Mouse (Mus musculus) midbrain, embryonic 15.5 days (tissue): ENCODE measurements around the gene Grm6. TPM values are rescaled to one million over a fixed set of nuclear protein-coding genes. Genes with fewer than 3 reads are reported as not detected.

Experiments used
- polyA plus RNA-seq: library from polyadenylated mRNA; unstranded; fragments of >200 nt; fragmentation: Nextera tagmentation; extraction: Ambion mirVana; gene quantifications from 2 replicates; pipeline ENCODE4 v1.2.1, GENCODE M21; 2015

Grm6 gene
- polyA plus RNA-seq, 1 experiment from 2014 or later, result 0.13 TPM

Other genes starting within 250 kb of the Grm6 start
- 3.7 and 5.0 TPM in 2 replicates for gene Adamts2, start 248.6 kb upstream of the Grm6 start, polyA plus RNA-seq
- 62.3 and 64.4 TPM in 2 replicates for gene Zfp354c, start 23.0 kb upstream of the Grm6 start, polyA plus RNA-seq
- 1.5 and 2.0 TPM in 2 replicates for gene Zfp879, start 9.1 kb upstream of the Grm6 start, polyA plus RNA-seq
- 12.9 and 13.0 TPM in 2 replicates for gene Zfp454, start 37.0 kb downstream of the Grm6 start, polyA plus RNA-seq
- 48.9 and 57.4 TPM in 2 replicates for gene Zfp2, start 65.5 kb downstream of the Grm6 start, polyA plus RNA-seq
- gene Zfp354b, start 80.9 kb downstream of the Grm6 start, polyA plus RNA-seq, result 3.6 and 5.2 TPM in 2 replicates
- not detected in 2 replicates for gene 4933414I15Rik, start 93.1 kb downstream of the Grm6 start, polyA plus RNA-seq
- gene Prop1, start 103.1 kb downstream of the Grm6 start, polyA plus RNA-seq, result not detected in 2 replicates
- not detected in 2 replicates for gene Olfr1378, start 115.8 kb downstream of the Grm6 start, polyA plus RNA-seq
- not detected in 2 replicates for gene Olfr1377, start 131.3 kb downstream of the Grm6 start, polyA plus RNA-seq
- gene Olfr51, start 152.9 kb downstream of the Grm6 start, polyA plus RNA-seq, result not detected in 2 replicates
- not detected in 2 replicates for gene Olfr54, start 163.6 kb downstream of the Grm6 start, polyA plus RNA-seq
- gene Olfr1375, start 197.4 kb downstream of the Grm6 start, polyA plus RNA-seq, result not detected in 2 replicates
- gene Zfp354a, start 208.6 kb downstream of the Grm6 start, polyA plus RNA-seq, result 14.8 and 15.1 TPM in 2 replicates